In genomic region chr1:79861130-79861942, GRCm38 (mm10) we compare ENCODE assay signal across 8 mouse cellular contexts. TPM values are rescaled to one million over a fixed set of nuclear protein-coding genes. Genes with fewer than 3 reads are reported as not detected.
A peak's percentile ranks its signal among the peaks of the same experiment; 100 is the strongest.
DNase-seq lines count a peak whose midpoint lies in the region; ATAC-seq and TF ChIP-seq lines count a peak whose summit lies in the region.

Serpine2 (minus strand) TSS chr1:79861180.

- no peak within 1 kb of the TSS for H3K27ac ChIP-seq in ES-Bruce4 (ENCODE audit: insufficient read depth, low read length)
- H3K27ac ChIP-seq in forebrain, embryonic 14.5 days (ENCODE audit: low read depth, low read length) = no peak within 1 kb of the TSS
- H3K27ac ChIP-seq in neural tube, embryonic 13.5 days (replicated peaks) = peak within 1 kb of the TSS; percentile 82

- no peaks in the 10 kb centered on the region for H3K36me3 ChIP-seq in ES-Bruce4 (ENCODE audit: control insufficient read depth, insufficient read depth, low read length, poor library complexity, severe bottlenecking)
- no peaks in the 10 kb centered on the region for H3K36me3 ChIP-seq in forebrain, embryonic 14.5 days (ENCODE audit: control insufficient read depth, insufficient read depth, low read length)
- no peaks in the 10 kb centered on the region for H3K36me3 ChIP-seq in neural tube, embryonic 13.5 days

- intact Hi-C loops in heart, postnatal 14 days (cut with DNase I) = no loop called here

- 6% methylated on average over 6 of the region's 6 CpGs for WGBS in forebrain, embryonic 14.5 days
- 16% methylated on average over 6 of the region's 6 CpGs for WGBS in neural tube, embryonic 13.5 days

- no peaks in the 10 kb centered on the region for H3K9me3 ChIP-seq in ES-Bruce4 (replicated peaks; ENCODE audit: control insufficient read depth, insufficient read depth, low read length, poor library complexity, severe bottlenecking)
- H3K9me3 ChIP-seq in forebrain, embryonic 14.5 days (replicated peaks; ENCODE audit: control insufficient read depth, low read length) = no peaks in the 10 kb centered on the region
- H3K9me3 ChIP-seq in neural tube, embryonic 13.5 days = no peaks in the 10 kb centered on the region

- H3K4me1 ChIP-seq in ES-Bruce4 (ENCODE audit: control insufficient read depth, insufficient read depth, low read length) = no peaks in the 10 kb centered on the region
- 0 out of 2 replicates have a peak, but pooled peaks cover 4% of the 10 kb centered on the region for H3K4me1 ChIP-seq in forebrain, embryonic 14.5 days (ENCODE audit: control insufficient read depth, insufficient read depth, low read length)
- H3K4me1 ChIP-seq in neural tube, embryonic 13.5 days (replicated peaks) = peaks cover 56% of the 10 kb centered on the region

- TF ChIP-seq POLR2A in ES-Bruce4 (IDR thresholded peaks at IDR 0.05; ENCODE audit: insufficient read depth, low read length) = no peak

- peak; percentile 25; the same call in 1 of the 2 replicates for ATAC-seq in frontal cortex, adult (ENCODE audit: low TSS enrichment)
- no peak for ATAC-seq in forebrain, embryonic 14.5 days
- peak; percentile 55 for ATAC-seq in neural tube, embryonic 13.5 days (ENCODE audit: low read depth)

- TF ChIP-seq CTCF in ES-Bruce4 (IDR thresholded peaks at IDR 0.05; ENCODE audit: low read depth, low read length) = no peak

- H3K27me3 ChIP-seq in ES-Bruce4 (ENCODE audit: control insufficient read depth, insufficient read depth, low read length, poor library complexity, severe bottlenecking) = peaks cover 17% of the 10 kb centered on the region
- peaks cover 26% of the 10 kb centered on the region for H3K27me3 ChIP-seq in forebrain, embryonic 14.5 days (replicated peaks; ENCODE audit: control insufficient read depth, insufficient read depth, low read length)
- no peaks in the 10 kb centered on the region for H3K27me3 ChIP-seq in neural tube, embryonic 13.5 days

- no peak within 1 kb of the TSS for H3K4me3 ChIP-seq in ES-Bruce4 (ENCODE audit: low read depth, low read length)
- no peak within 1 kb of the TSS for H3K4me3 ChIP-seq in forebrain, embryonic 14.5 days (ENCODE audit: low read depth, low read length)
- no peak within 1 kb of the TSS for H3K4me3 ChIP-seq in neural tube, embryonic 13.5 days

- no peak within 1 kb of the TSS for H3K9ac ChIP-seq in ES-Bruce4 (ENCODE audit: low read depth, poor library complexity, severe bottlenecking)
- no peak within 1 kb of the TSS for H3K9ac ChIP-seq in forebrain, embryonic 14.5 days (ENCODE audit: low read length)
- H3K9ac ChIP-seq in neural tube, embryonic 13.5 days = no peak within 1 kb of the TSS

- H3K4me2 ChIP-seq in forebrain, embryonic 14.5 days (ENCODE audit: low read length) = no peak within 1 kb of the TSS
- H3K4me2 ChIP-seq in neural tube, embryonic 13.5 days = peak within 1 kb of the TSS; percentile 24; the same call in 1 of the 2 replicates

- no peak for TF ChIP-seq EP300 in ES-Bruce4 (IDR thresholded peaks at IDR 0.05; ENCODE audit: insufficient read depth, low read depth, low read length)

- DNase-seq in frontal cortex, postnatal 36 days (ENCODE audit: low spot score in 2 of 2) = no peak
- DNase-seq in forebrain, embryonic 14.5 days (ENCODE audit: low spot score) = peak; percentile 66
- DNase-seq in heart, postnatal 14 days = no peak
- no peak for DNase-seq in left cerebral cortex, adult 8-10 months (ENCODE audit: low spot score in 2 of 2)
- no peak for DNase-seq in B cell, adult 2 months

RNA-seq across cellular contexts. Expression of gene Serpine2, which starts in this region (rescaled TPM):
- polyA plus RNA-seq in ES-Bruce4 (2011; ENCODE audit: insufficient read depth, insufficient read length, low read depth, missing spikeins) = 71.0 and 71.9 TPM in 2 replicates
- 61.2 and 80.9 TPM in 2 replicates for polyA plus RNA-seq in forebrain, embryonic 14.5 days (2014; fragmentation: Nextera tagmentation; extraction: Ambion mirVana)
- 10 to 100 TPM; 22.2 to 22.9 TPM for total RNA-seq in heart, postnatal 14 days (2021)
- total RNA-seq in left cerebral cortex, adult 8-10 months (2022) = 100 to 1,000 TPM; 173 to 178 (median 176) TPM
- polyA plus RNA-seq in neural tube, embryonic 13.5 days (2015; fragmentation: Nextera tagmentation; extraction: Ambion mirVana) = 271 and 304 TPM in 2 replicates

Comparison
In these comparisons a context has a peak if more than half of its experiments do, and no peak if none do; other contexts are left out.
1. RNA of gene Serpine2 (total RNA-seq): 173 to 178 TPM in left cerebral cortex, adult 8-10 months; 22.2 to 22.9 TPM in heart, postnatal 14 days; every median in the first group is over 4 times any median in the second.